Mouse (Mus musculus): ENCODE data around the gene Prrt3. TPM values are rescaled to one million over a fixed set of nuclear protein-coding genes. Genes with fewer than 3 reads are reported as not detected.

The Prrt3 gene
- polyA plus RNA-seq, 1 experiment from 2014 or later: 14.2 TPM

Small RNA genes lying within 50 kb of the gene (microRNA-seq; reads per million reads assigned to microRNA genes)
- not detected for gene Gm23365

Other genes with a start within 250 kb of the Prrt3 start
- 9.1 and 9.6 TPM in 2 replicates for gene Cpne9, start 219.6 kb downstream of the Prrt3 start, polyA plus RNA-seq (2015; fragmentation: Nextera tagmentation; extraction: Ambion mirVana)
- gene Brpf1, start 194.8 kb downstream of the Prrt3 start, polyA plus RNA-seq (2015; fragmentation: Nextera tagmentation; extraction: Ambion mirVana): 12.4 and 15.5 TPM in 2 replicates
- gene Ogg1, start 175.0 kb downstream of the Prrt3 start, polyA plus RNA-seq (2015; fragmentation: Nextera tagmentation; extraction: Ambion mirVana): 7.0 and 10.6 TPM in 2 replicates
- gene Camk1, start 157.9 kb downstream of the Prrt3 start, polyA plus RNA-seq (2015; fragmentation: Nextera tagmentation; extraction: Ambion mirVana): 119 and 128 TPM in 2 replicates
- gene Tada3, start 124.0 kb downstream of the Prrt3 start, polyA plus RNA-seq (2015; fragmentation: Nextera tagmentation; extraction: Ambion mirVana): 68.3 and 71.1 TPM in 2 replicates
- 440 and 455 TPM in 2 replicates for gene Arpc4, start 123.8 kb downstream of the Prrt3 start, polyA plus RNA-seq (2015; fragmentation: Nextera tagmentation; extraction: Ambion mirVana)
- gene Ttll3, start 112.7 kb downstream of the Prrt3 start, polyA plus RNA-seq (2015; fragmentation: Nextera tagmentation; extraction: Ambion mirVana): 9.2 and 11.8 TPM in 2 replicates
- 21.5 and 21.7 TPM in 2 replicates for gene Rpusd3, start 82.6 kb downstream of the Prrt3 start, polyA plus RNA-seq (2015; fragmentation: Nextera tagmentation; extraction: Ambion mirVana)
- 0.21 TPM in 1 of 2 replicates, not detected in the other for gene Cidec, start 66.2 kb downstream of the Prrt3 start, polyA plus RNA-seq (2015; fragmentation: Nextera tagmentation; extraction: Ambion mirVana)
- 95.2 and 106 TPM in 2 replicates for gene Jagn1, start 59.4 kb downstream of the Prrt3 start, polyA plus RNA-seq (2015; fragmentation: Nextera tagmentation; extraction: Ambion mirVana)
- gene Il17re, start 43.4 kb downstream of the Prrt3 start, polyA plus RNA-seq (2015; fragmentation: Nextera tagmentation; extraction: Ambion mirVana): 0.26 and 0.34 TPM in 2 replicates
- 4.4 and 5.9 TPM in 2 replicates for gene Il17rc, start 30.5 kb downstream of the Prrt3 start, polyA plus RNA-seq (2015; fragmentation: Nextera tagmentation; extraction: Ambion mirVana)
- 92.9 and 96.4 TPM in 2 replicates for gene Creld1, start 18.6 kb downstream of the Prrt3 start, polyA plus RNA-seq (2015; fragmentation: Nextera tagmentation; extraction: Ambion mirVana)
- gene Emc3, start 29.7 kb upstream of the Prrt3 start, polyA plus RNA-seq (2015; fragmentation: Nextera tagmentation; extraction: Ambion mirVana): 120 and 124 TPM in 2 replicates
- 1.9 and 2.1 TPM in 2 replicates for gene Fancd2, start 29.8 kb upstream of the Prrt3 start, polyA plus RNA-seq (2015; fragmentation: Nextera tagmentation; extraction: Ambion mirVana)
- 0.21 and 0.22 TPM in 2 replicates for gene Fancd2os, start 98.8 kb upstream of the Prrt3 start, polyA plus RNA-seq (2015; fragmentation: Nextera tagmentation; extraction: Ambion mirVana)
- 246 and 270 TPM in 2 replicates for gene Brk1, start 102.8 kb upstream of the Prrt3 start, polyA plus RNA-seq (2015; fragmentation: Nextera tagmentation; extraction: Ambion mirVana)
- 73.0 and 74.5 TPM in 2 replicates for gene Vhl, start 122.0 kb upstream of the Prrt3 start, polyA plus RNA-seq (2015; fragmentation: Nextera tagmentation; extraction: Ambion mirVana)
- 2.6 and 2.8 TPM in 2 replicates for gene Irak2, start 136.5 kb upstream of the Prrt3 start, polyA plus RNA-seq (2015; fragmentation: Nextera tagmentation; extraction: Ambion mirVana)
- 0.56 and 1.3 TPM in 2 replicates for gene Tatdn2, start 195.1 kb upstream of the Prrt3 start, polyA plus RNA-seq (2015; fragmentation: Nextera tagmentation; extraction: Ambion mirVana)
- 0.93 and 1.2 TPM in 2 replicates for gene Ghrl, start 217.9 kb upstream of the Prrt3 start, polyA plus RNA-seq (2015; fragmentation: Nextera tagmentation; extraction: Ambion mirVana)
- 197 TPM in 2 replicates for gene Sec13, start 238.8 kb upstream of the Prrt3 start, polyA plus RNA-seq (2015; fragmentation: Nextera tagmentation; extraction: Ambion mirVana)

All from hindbrain, embryonic 16.5 days (tissue).